Mouse (Mus musculus): Measurements from ENCODE around the gene Klhl29.

GRCm38 (mm10) chr12:5255079-5255478 is 120.4 kb downstream of the Klhl29 start:
- TF ChIP-seq EP300 (IDR thresholded peaks at IDR 0.05; ENCODE audit: insufficient read depth, low read depth, low read length) (no peak), CTCF (IDR thresholded peaks at IDR 0.05) (no peak), POLR2A (IDR thresholded peaks at IDR 0.05; ENCODE audit: insufficient read depth, low read depth, low read length) (no peak)
